Mouse (Mus musculus) midbrain, embryonic 16.5 days (tissue): ENCODE data around the gene Gsx2. TPM values are rescaled to one million over a fixed set of nuclear protein-coding genes. Genes with fewer than 3 reads are reported as not detected.

Experiments
- ATAC-seq: fragments of 200-750 bp; cut with Nextera tagmentation; 2 replicates; pipeline ENCODE4 v1.8.0; 2017; ENCODE audit warnings: moderate TSS enrichment
- H3K27ac ChIP-seq: fragments of 300-500 bp; sonication (generic); 2 replicates; pipeline ENCODE4 v1.5.1; 2014; ENCODE audit warnings: mild to moderate bottlenecking, low read length, mixed read lengths
- H3K27me3 ChIP-seq: fragments of 300-500 bp; sonication (generic); 2 replicates; pipeline ENCODE4 v1.6.1; 2014; ENCODE audit warnings: low read depth, low read length, mixed read lengths; ENCODE audit not compliant: control insufficient read depth, insufficient read depth
- H3K36me3 ChIP-seq: fragments of 300-500 bp; sonication (generic); 2 replicates; pipeline ENCODE4 v1.6.1; 2014; ENCODE audit warnings: mild to moderate bottlenecking, low read length, moderate library complexity, mixed read lengths; ENCODE audit not compliant: control insufficient read depth, insufficient read depth
- H3K4me1 ChIP-seq: fragments of 300-500 bp; sonication (generic); 2 replicates; pipeline ENCODE4 v1.6.1; 2014; ENCODE audit warnings: mild to moderate bottlenecking, low read length, mixed read lengths; ENCODE audit not compliant: control insufficient read depth, insufficient read depth
- H3K4me2 ChIP-seq: fragments of 300-500 bp; sonication (generic); 2 replicates; pipeline ENCODE4 v1.6.1; 2014; ENCODE audit warnings: mild to moderate bottlenecking, low read length, mixed read lengths
- H3K4me3 ChIP-seq: fragments of 300-500 bp; sonication (generic); 2 replicates; pipeline ENCODE4 v1.5.1; 2014; ENCODE audit warnings: low read depth, mild to moderate bottlenecking, low read length, moderate library complexity, mixed read lengths
- H3K9ac ChIP-seq: fragments of 300-500 bp; sonication (generic); 2 replicates; pipeline ENCODE4 v1.6.1; 2014; ENCODE audit warnings: low read depth, low read length, mixed read lengths
- H3K9me3 ChIP-seq: fragments of 300-500 bp; sonication (generic); replicated peaks from 2 replicates; pipeline ENCODE4 v1.6.1; 2014; ENCODE audit warnings: mild to moderate bottlenecking, low read length, mixed read lengths; ENCODE audit not compliant: control insufficient read depth, poor library complexity, severe bottlenecking
- WGBS: fragments of 180-500 bp; shearing (Covaris S2); extraction: QIAGEN DNeasy Blood & Tissue Kit; methylation state at CpG from one replicate; pipeline ENCODE4 v1.1.7; 2014; 5-methylcytosine and 5-hydroxymethylcytosine counted together
- polyA plus RNA-seq: library from polyadenylated mRNA; unstranded; fragments of >200 nt; fragmentation: Nextera tagmentation; extraction: Ambion mirVana; gene quantifications from 2 replicates; pipeline ENCODE4 v1.2.1, GENCODE M21; 2015

Gene Gsx2
- polyA plus RNA-seq, 1 experiment from 2014 or later = 0.18 TPM

DNA sequence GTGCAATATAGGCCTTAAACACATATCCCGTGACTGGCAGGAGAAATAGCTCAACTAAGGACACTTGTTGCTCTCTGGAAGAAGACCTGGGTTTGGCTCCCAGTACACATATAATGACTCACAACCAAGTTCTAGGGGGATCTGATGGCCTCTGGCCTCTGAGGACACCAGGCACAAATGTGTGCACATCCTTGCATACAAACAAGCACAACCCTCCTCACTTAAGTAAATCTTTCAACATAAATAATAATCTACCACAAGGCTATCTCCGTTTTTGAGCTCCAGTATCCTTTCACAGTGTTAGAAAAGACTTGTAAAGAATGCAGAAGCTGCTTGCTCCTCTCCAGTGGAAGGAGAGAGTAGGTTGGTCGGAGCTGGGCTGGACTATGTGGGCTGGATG lies 1.7 kb upstream of the Gsx2 start:
- H3K4me2 ChIP-seq = no peak overlapping the region
- 9% methylated on average over 3 of the region's 3 CpGs for WGBS
- peaks cover 5% of the 10 kb centered on the region for H3K4me1 ChIP-seq
- H3K9ac ChIP-seq = no peak overlapping the region
- no peaks in the 10 kb centered on the region for H3K36me3 ChIP-seq
- H3K9me3 ChIP-seq = no peaks in the 10 kb centered on the region; the same call in 1 of the 2 replicates
- H3K27me3 ChIP-seq = peaks cover 76% of the 10 kb centered on the region
- no peak for ATAC-seq
- no peak overlapping the region for H3K27ac ChIP-seq
- no peak overlapping the region for H3K4me3 ChIP-seq

DNA sequence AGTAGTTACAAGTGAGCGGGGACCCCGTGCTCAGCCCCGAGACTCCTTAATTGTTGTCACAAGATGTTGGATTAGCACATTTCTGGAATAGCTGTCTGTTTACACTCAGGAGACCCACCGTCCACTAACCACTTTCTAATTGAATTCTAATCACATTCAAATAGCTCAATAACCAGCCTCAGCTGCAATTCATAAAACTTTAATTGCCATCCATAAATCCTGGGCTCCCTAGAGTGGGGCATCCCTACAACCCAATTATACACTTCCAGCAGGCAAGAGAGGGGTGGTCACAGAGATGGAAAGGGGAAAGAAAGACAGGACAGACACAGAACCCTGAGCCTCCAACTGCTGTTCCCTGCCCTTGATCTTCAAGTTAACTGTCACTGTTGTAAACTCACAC lies 1.3 kb upstream of the Gsx2 start:
- peaks cover 5% of the 10 kb centered on the region for H3K4me1 ChIP-seq
- 7% methylated on average over 4 of the region's 4 CpGs for WGBS
- no peak for ATAC-seq
- H3K36me3 ChIP-seq = no peaks in the 10 kb centered on the region
- no peak overlapping the region for H3K9ac ChIP-seq
- peaks cover 76% of the 10 kb centered on the region for H3K27me3 ChIP-seq
- H3K4me3 ChIP-seq = no peak overlapping the region
- no peaks in the 10 kb centered on the region; the same call in 1 of the 2 replicates for H3K9me3 ChIP-seq
- H3K27ac ChIP-seq = no peak overlapping the region
- H3K4me2 ChIP-seq = no peak overlapping the region

- ATAC-seq = no peak
- no peak overlapping the region for H3K27ac ChIP-seq
- peaks cover 5% of the 10 kb centered on the region for H3K4me1 ChIP-seq
- no peak overlapping the region for H3K4me3 ChIP-seq
- no peaks in the 10 kb centered on the region; the same call in 1 of the 2 replicates for H3K9me3 ChIP-seq
- no peak overlapping the region for H3K9ac ChIP-seq
- H3K4me2 ChIP-seq = peak overlapping the region; percentile 53; the same call in 1 of the 2 replicates
- peaks cover 76% of the 10 kb centered on the region for H3K27me3 ChIP-seq
- no peaks in the 10 kb centered on the region for H3K36me3 ChIP-seq
- 9% methylated on average over 14 of the region's 15 CpGs for WGBS
These were observed 641 bp upstream of the Gsx2 start for GRCm38 (mm10) chr5:75074537-75075382.

DNA sequence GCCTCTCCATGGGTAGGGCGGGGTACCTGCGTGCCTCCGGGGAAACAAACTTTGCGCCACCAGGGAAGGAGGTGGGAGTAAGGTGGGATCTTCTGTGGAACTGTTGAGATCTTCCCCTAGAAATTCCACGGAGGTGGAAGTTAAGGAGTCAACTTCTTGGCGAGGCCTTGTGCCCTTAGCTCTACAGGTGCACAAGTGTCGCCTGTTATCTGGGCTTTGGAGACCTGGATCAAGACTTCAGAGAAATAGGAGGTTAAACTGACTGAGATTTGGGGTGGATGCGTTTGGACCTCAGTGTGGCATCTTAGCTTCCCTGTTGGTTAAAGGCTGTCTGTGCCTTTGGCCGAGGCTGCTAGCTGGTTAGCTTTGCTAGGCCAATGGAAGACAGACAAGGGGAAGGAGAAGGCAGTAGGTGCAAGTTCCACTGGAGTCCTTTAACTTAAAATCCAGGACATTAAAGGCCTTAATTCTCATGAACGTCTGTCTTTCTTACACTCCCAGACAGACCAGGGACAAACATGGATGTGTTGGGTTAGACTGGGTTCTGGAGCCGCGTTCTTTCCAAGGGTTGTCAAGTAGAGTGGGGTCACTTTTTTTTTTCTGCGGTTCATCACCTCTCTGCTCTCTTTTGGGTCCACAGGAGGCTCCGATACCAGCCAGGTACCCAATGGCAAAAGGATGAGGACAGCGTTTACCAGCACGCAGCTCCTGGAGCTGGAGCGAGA lies 1.1 kb downstream of the Gsx2 start:
- under 1% methylated on average over 17 of the region's 17 CpGs for WGBS

GRCm38 (mm10) chr5:75077051-75077380 lies 1.6 kb downstream of the Gsx2 start:
- H3K4me3 ChIP-seq = no peak overlapping the region
- H3K4me2 ChIP-seq = no peak overlapping the region

More for the DNA sequence above, 1.1 kb downstream of the Gsx2 start:
- H3K27me3 ChIP-seq = peaks cover 81% of the 10 kb centered on the region
- no peak overlapping the region for H3K27ac ChIP-seq
- no peaks in the 10 kb centered on the region for H3K36me3 ChIP-seq
- no peak for ATAC-seq
- H3K4me3 ChIP-seq = peak overlapping the region; percentile 30
- H3K9me3 ChIP-seq = no peaks in the 10 kb centered on the region; the same call in 1 of the 2 replicates
- H3K4me1 ChIP-seq = peaks cover 5% of the 10 kb centered on the region
- H3K9ac ChIP-seq = no peak overlapping the region
- H3K4me2 ChIP-seq = peak overlapping the region; percentile 53

DNA sequence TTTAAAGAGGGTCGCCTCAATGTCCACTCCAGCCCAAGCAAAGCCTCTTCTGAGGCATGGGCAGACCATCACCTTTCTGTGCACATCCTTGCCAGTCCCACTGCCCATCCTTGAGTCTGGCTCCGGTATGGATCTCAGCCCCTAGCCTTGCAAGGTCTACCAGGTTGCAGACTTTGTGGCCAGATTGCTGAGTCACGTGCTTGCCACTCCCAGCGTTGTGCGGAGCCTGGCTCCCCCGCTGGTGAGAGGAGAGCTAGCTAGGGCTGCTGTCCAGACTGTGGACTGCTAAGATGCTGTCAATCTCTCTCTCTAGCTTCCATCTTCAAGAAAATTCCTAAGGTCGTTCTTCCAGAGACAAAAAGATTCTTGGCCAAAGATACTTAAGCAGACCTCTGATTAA lies 4.2 kb downstream of the Gsx2 start:
- H3K9me3 ChIP-seq = no peaks in the 10 kb centered on the region
- H3K4me1 ChIP-seq = peaks cover 9% of the 10 kb centered on the region
- H3K4me3 ChIP-seq = no peak overlapping the region
- peaks cover 75% of the 10 kb centered on the region for H3K27me3 ChIP-seq
- H3K9ac ChIP-seq = no peak overlapping the region
- no peaks in the 10 kb centered on the region for H3K36me3 ChIP-seq
- H3K27ac ChIP-seq = no peak overlapping the region
- no peak overlapping the region for H3K4me2 ChIP-seq
- ATAC-seq = no peak
- WGBS = under 1% methylated on average over 7 of the region's 7 CpGs

More at GRCm38 (mm10) chr5:75077051-75077380, 1.6 kb downstream of the Gsx2 start:
- Histone ChIP-seq H3K9me3 (no peaks in the 10 kb centered on the region; the same call in 1 of the 2 replicates), H3K36me3 (no peaks in the 10 kb centered on the region), H3K4me1 (peaks cover 5% of the 10 kb centered on the region), H3K9ac (no peak overlapping the region), H3K27ac (no peak overlapping the region), H3K27me3 (peaks cover 83% of the 10 kb centered on the region)
- 1% methylated on average over 19 of the region's 19 CpGs for WGBS
- no peak for ATAC-seq

DNA sequence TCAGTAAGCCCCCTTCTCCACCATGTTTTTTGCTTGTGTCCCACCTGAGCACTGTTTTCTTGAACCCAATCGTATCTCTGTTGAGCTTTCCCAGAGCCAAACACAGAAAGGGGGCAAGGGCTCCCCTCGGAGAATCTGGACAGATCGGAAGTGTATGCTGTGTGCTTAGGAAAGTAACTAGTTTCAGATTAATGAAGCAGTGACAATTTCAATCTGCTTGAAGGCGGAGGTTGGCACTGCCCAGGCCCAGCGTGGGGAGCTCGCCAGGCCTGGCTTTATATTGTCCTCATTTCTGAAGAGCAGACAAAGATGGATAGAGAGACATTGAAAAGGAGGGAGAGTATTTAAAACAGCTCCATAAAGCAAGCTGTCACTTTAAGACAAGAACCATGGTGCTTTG lies 7.0 kb downstream of the Gsx2 start:
- Histone ChIP-seq H3K36me3 (no peaks in the 10 kb centered on the region), H3K4me3 (no peak overlapping the region), H3K4me2 (no peak overlapping the region), H3K9ac (no peak overlapping the region), H3K27me3 (peaks cover 83% of the 10 kb centered on the region), H3K4me1 (peaks cover 8% of the 10 kb centered on the region), H3K27ac (no peak overlapping the region), H3K9me3 (no peaks in the 10 kb centered on the region)
- no peak for ATAC-seq
- 8% methylated on average over 6 of the region's 6 CpGs for WGBS

DNA sequence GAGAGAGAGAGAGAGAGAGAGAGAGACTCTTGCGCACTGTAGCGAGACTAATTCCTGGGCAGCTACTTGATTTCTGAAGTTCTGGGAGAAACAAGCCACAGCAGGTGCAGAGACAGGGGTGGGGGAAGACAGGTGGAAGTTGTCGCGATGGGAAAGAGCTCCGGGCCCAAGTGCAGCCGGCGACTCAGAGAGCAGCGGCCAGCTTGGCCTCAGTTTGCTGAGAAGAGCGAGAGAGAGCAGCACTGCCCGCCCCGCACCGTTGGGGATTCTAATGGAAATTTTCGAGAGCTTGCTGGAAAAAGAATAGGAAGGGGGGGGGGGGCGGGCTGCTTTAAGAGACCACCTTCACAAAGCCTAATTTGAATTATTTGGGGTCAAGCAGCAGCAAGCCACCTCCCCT lies 7.7 kb downstream of the Gsx2 start:
- H3K4me3 ChIP-seq = no peak overlapping the region
- no peak overlapping the region for H3K9ac ChIP-seq
- ATAC-seq = no peak
- 0 out of 2 replicates have a peak overlapping the region, but pooled peaks have one; percentile 13 for H3K4me2 ChIP-seq
- WGBS = under 1% methylated on average over 13 of the region's 14 CpGs
- no peaks in the 10 kb centered on the region for H3K9me3 ChIP-seq
- no peak overlapping the region for H3K27ac ChIP-seq
- no peaks in the 10 kb centered on the region for H3K36me3 ChIP-seq
- H3K4me1 ChIP-seq = peaks cover 8% of the 10 kb centered on the region
- H3K27me3 ChIP-seq = peaks cover 84% of the 10 kb centered on the region
